In genomic region chr3:79690111-79690651, GRCm38 (mm10) we compare ENCODE assay signal across 14 mouse cellular contexts. TPM values are rescaled to one million over a fixed set of nuclear protein-coding genes. Genes with fewer than 3 reads are reported as not detected.
DNase-seq lines count a peak whose midpoint lies in the region; ATAC-seq and TF ChIP-seq lines count a peak whose summit lies in the region.
"Had no signal": no experiment of that assay in that cellular context is flagged by ENCODE, and none has a peak within 500 bp of the region (broad histone marks: within the 10 kb centered on the region; RNA-seq: fewer than 3 reads in every experiment).

No protein-coding gene starts in this region.

- H3K27me3 ChIP-seq in heart, embryonic 11.5 days (ENCODE audit: control insufficient read depth, insufficient read depth, low read length) = no peaks in the 10 kb centered on the region
- no peaks in the 10 kb centered on the region for H3K27me3 ChIP-seq in hindbrain, embryonic 10.5 days (ENCODE audit: insufficient read depth, poor library complexity, severe bottlenecking)
- H3K27me3 ChIP-seq in hindbrain, embryonic 12.5 days = no peaks in the 10 kb centered on the region

- peak; percentile 71 for ATAC-seq in heart, embryonic 11.5 days (replicated peaks; ENCODE audit: insufficient number of reproducible peaks, low FRiP score, low TSS enrichment)
- ATAC-seq in hindbrain, embryonic 12.5 days (ENCODE audit: low FRiP score) = no peak

- H3K4me1 ChIP-seq in cortical plate, adult 2 months (ENCODE audit: control insufficient read depth, insufficient read depth, low read length) = peaks cover 3% of the 10 kb centered on the region; the same call in 1 of the 2 replicates
- H3K4me1 ChIP-seq in heart, embryonic 11.5 days (ENCODE audit: control insufficient read depth, insufficient read depth, low read length) = 0 out of 2 replicates have a peak, but pooled peaks cover 4% of the 10 kb centered on the region
- no peaks in the 10 kb centered on the region for H3K4me1 ChIP-seq in hindbrain, embryonic 10.5 days (replicated peaks)
- no peaks in the 10 kb centered on the region for H3K4me1 ChIP-seq in hindbrain, embryonic 12.5 days

- H3K4me3 ChIP-seq in cortical plate, adult 2 months (ENCODE audit: insufficient read depth, low read length) = no peak overlapping the region
- H3K4me3 ChIP-seq in heart, embryonic 11.5 days (ENCODE audit: low read depth, low read length) = no peak overlapping the region
- no peak overlapping the region for H3K4me3 ChIP-seq in hindbrain, embryonic 10.5 days
- no peak overlapping the region for H3K4me3 ChIP-seq in hindbrain, embryonic 12.5 days

- 0 out of 2 replicates have a peak, but pooled peaks cover 3% of the 10 kb centered on the region for H3K9me3 ChIP-seq in heart, embryonic 11.5 days (replicated peaks; ENCODE audit: control insufficient read depth, low read length)
- peaks cover 7% of the 10 kb centered on the region; the same call in 1 of the 2 replicates for H3K9me3 ChIP-seq in hindbrain, embryonic 10.5 days
- no peaks in the 10 kb centered on the region for H3K9me3 ChIP-seq in hindbrain, embryonic 12.5 days (replicated peaks)

- no peak for TF ChIP-seq POLR2A in cortical plate, adult 2 months (IDR thresholded peaks at IDR 0.05; ENCODE audit: extremely low read depth, insufficient read depth, low read length)

- H3K9ac ChIP-seq in heart, embryonic 11.5 days (ENCODE audit: low read depth, low read length) = no peak overlapping the region
- H3K9ac ChIP-seq in hindbrain, embryonic 12.5 days = no peak overlapping the region

- H3K27ac ChIP-seq in cortical plate, adult 2 months (ENCODE audit: insufficient read depth, low read length) = peak overlapping the region; percentile 28; the same call in 1 of the 2 replicates
- H3K27ac ChIP-seq in heart, embryonic 11.5 days (ENCODE audit: low read depth, low read length) = peak overlapping the region; percentile 87
- H3K27ac ChIP-seq in hindbrain, embryonic 10.5 days = no peak overlapping the region
- no peak overlapping the region for H3K27ac ChIP-seq in hindbrain, embryonic 12.5 days

- H3K36me3 ChIP-seq in heart, embryonic 11.5 days (ENCODE audit: control insufficient read depth, insufficient read depth, low read length) = no peaks in the 10 kb centered on the region
- H3K36me3 ChIP-seq in hindbrain, embryonic 10.5 days = no peaks in the 10 kb centered on the region
- no peaks in the 10 kb centered on the region for H3K36me3 ChIP-seq in hindbrain, embryonic 12.5 days

- WGBS in heart, embryonic 11.5 days (ENCODE audit: insufficient replicate concordance) = 39% methylated on average over 9 of the region's 9 CpGs
- WGBS in hindbrain, embryonic 10.5 days = 90% methylated on average over 9 of the region's 9 CpGs
- 93% methylated on average over 9 of the region's 9 CpGs for WGBS in hindbrain, embryonic 12.5 days

- DNase-seq in gastrocnemius, adult 18-20 months (ENCODE audit: low spot score) = peak; percentile 82
- no peak for DNase-seq in gastrocnemius, postnatal 4 days (ENCODE audit: low spot score in 2 of 2)
- DNase-seq in heart, postnatal 4 days = peak; percentile 67
- DNase-seq in embryo, embryonic 9.5 days (ENCODE audit: extremely low spot score) = no peak
- DNase-seq in hindbrain, embryonic 10.5 days (ENCODE audit: low spot score) = no peak
- DNase-seq: adrenal gland, postnatal 25 days; cerebellum, adult 18-20 months; kidney, postnatal 14 days; liver had no signal

- H3K4me2 ChIP-seq in heart, embryonic 11.5 days = no peak overlapping the region; the same call in 1 of the 2 replicates
- H3K4me2 ChIP-seq in hindbrain, embryonic 12.5 days (replicated peaks) = no peak overlapping the region
- H3K4me2 ChIP-seq: midbrain, embryonic 11.5 days had no signal

- TF ChIP-seq CTCF in cortical plate, adult 2 months (IDR thresholded peaks at IDR 0.05; ENCODE audit: extremely low read depth, insufficient read depth, low read length) = no peak

RNA-seq across cellular contexts. Expression of gene Rxfp1, which starts 47.5 kb away (rescaled TPM):
- total RNA-seq in gastrocnemius, adult 18-20 months (2021) = not detected
- under 1 TPM; 0.05 to 0.13 TPM for total RNA-seq in gastrocnemius, postnatal 4 days (2021)
- 15.8 and 17.9 TPM in 2 replicates for polyA plus RNA-seq in cortical plate, adult 2 months (2012; rRNA removed)
- polyA plus RNA-seq in heart, embryonic 11.5 days (2014; fragmentation: Nextera tagmentation; extraction: Ambion mirVana) = 5.4 and 6.0 TPM in 2 replicates
- 10 to 100 TPM in 1 of 2 experiments, 1 to 10 TPM in 1; 9.3 to 13.3 TPM for total RNA-seq in heart, postnatal 4 days (2021)
- polyA plus RNA-seq in hindbrain, embryonic 10.5 days (2016; fragmentation: Nextera tagmentation; extraction: Ambion mirVana) = not detected in 2 replicates
- not detected in 2 replicates for polyA plus RNA-seq in hindbrain, embryonic 12.5 days (2016; fragmentation: Nextera tagmentation; extraction: Ambion mirVana)
- polyA plus RNA-seq: intestine, embryonic 14.5 days; midbrain, embryonic 11.5 days had no signal

Comparison
In these comparisons a context has a peak if more than half of its experiments do, and no peak if none do; other contexts are left out.
1. DNase-seq: peak in gastrocnemius, adult 18-20 months (single experiment) and heart, postnatal 4 days (single experiment); none in gastrocnemius, postnatal 4 days (0 of 2), embryo, embryonic 9.5 days (single experiment) and hindbrain, embryonic 10.5 days (single experiment).
2. H3K27ac ChIP-seq: peak in cortical plate, adult 2 months (single experiment) and heart, embryonic 11.5 days (single experiment); none in hindbrain, embryonic 10.5 days (single experiment) and hindbrain, embryonic 12.5 days (single experiment).